Mouse (Mus musculus): ENCODE results near the gene Sh2d3c.

Sh2d3c gene

GRCm38 (mm10) chr2:32724832-32725790 is 4.3 kb downstream of the Sh2d3c start:
- DNase-seq (ENCODE audit: extremely low read depth, low read depth) = no peak

- peak; percentile 96 for DNase-seq (ENCODE audit: extremely low read depth, low read depth)
These were observed 6.6 kb downstream of the Sh2d3c start for GRCm38 (mm10) chr2:32727435-32727834.

- no peak for DNase-seq (ENCODE audit: extremely low read depth, low read depth)
These were observed 7.6 kb downstream of the Sh2d3c start for GRCm38 (mm10) chr2:32728463-32728862.

GRCm38 (mm10) chr2:32729547-32729946 is 8.7 kb downstream of the Sh2d3c start:
- no peak for DNase-seq (ENCODE audit: extremely low read depth, low read depth)

DNA sequence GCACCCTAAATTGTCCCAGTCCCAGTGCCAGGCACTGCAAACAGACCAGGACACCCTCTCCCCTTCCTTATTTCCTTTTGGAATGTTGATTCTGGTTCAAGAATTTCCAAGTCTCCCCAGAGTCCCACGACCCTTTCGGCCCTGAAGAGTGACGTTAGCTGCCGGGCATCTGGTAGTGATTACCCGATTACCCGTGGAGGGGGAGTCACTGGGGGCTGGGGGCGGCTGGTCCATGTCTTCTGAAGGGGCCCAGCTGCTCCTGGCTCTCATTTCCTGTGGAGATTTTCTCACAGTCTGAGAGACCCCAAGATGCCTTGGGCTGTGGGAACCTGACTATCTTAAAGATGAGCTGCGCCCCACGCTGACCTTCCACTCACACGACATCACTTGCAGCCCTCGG is 10.0 kb downstream of the Sh2d3c start:
- DNase-seq (ENCODE audit: extremely low read depth, low read depth) = no peak

GRCm38 (mm10) chr2:32731911-32732310 is 11.1 kb downstream of the Sh2d3c start:
- no peak for DNase-seq (ENCODE audit: extremely low read depth, low read depth)

DNA sequence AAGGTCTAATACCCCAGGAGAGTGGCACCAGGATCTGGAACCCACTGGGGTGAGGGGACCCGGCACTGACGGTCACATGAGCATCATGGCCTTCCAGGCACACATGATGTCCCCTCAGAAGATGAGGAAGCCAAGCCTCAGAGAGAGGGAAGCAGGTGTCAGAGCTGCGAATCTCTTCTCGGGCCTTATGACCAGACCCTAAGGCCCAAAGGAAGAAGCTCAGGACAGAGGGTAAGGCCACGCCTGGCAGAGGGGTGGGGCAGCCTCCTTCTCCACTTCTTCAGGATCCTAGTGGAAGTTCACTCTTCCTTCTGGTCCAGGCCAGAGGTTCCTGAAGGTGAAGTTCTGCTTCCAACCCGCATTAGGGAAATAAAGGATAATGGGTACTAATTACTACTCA is 11.8 kb downstream of the Sh2d3c start:
- no peak for DNase-seq (ENCODE audit: extremely low read depth, low read depth)

DNA sequence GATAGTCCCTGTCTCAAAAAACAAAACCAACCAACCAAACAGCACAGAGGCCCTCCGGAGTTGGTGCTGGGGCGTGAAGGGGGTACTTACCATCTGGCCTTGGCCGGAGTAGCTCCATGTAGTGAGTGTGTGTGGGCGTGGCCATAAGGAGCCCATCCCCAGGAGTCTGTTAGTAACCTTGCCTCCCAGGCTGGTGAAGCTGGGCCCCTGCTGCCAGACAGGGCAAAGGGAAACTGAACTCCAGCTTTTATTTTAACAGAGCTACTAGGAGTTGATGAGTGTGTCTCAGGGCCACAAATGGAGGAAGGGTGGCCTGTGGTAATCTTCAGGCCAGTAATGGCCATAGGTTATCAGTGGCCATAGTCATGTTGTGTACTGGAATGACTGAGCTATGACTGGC is 13.6 kb downstream of the Sh2d3c start:
- DNase-seq (ENCODE audit: extremely low read depth, low read depth) = no peak

DNA sequence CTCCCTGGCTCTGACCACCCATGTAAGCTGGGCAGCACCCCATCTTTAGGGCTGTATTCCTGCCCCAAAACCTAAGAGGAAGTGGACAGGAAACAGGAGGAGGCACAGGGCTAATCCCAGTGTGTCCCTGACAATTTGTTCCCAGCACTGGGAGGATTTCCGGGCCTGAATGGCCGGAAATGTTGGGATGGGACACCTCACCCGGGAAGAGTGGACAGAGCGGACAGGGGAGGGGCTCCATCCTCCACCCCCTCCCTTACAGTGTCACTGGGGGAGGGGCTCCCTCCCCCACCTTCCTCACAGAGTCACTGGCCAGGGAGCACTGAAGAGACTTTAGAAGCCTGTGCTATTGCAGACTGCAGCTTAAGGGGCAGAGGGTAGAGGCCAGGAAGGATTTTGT is 14.1 kb downstream of the Sh2d3c start:
- no peak for DNase-seq (ENCODE audit: extremely low read depth, low read depth)

DNA sequence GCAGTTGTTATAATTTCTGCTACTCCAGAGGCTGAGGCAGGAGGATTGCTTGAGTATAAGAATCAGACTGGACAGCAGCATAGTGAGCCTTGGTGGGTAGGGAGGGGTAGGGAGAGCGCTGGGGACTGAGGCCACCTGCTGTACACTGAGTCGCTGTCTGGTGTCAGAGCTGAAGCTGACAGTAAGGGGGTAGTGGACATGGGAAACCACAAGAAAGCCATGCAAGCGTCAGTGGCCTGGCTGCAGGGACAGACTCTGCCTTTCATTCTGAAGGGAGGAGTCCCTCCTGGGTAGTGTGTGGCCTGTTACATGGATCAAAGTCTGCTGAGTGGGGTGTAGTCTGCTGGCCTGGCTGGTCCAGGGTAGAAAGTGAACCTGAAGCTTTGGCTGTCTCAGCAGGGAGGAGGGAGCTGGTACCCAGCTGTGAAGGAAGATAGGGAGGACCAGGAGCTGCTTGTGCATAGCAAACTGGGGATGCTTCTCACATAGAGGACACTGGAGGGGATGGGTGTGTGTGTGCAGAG is 15.5 kb downstream of the Sh2d3c start:
- no peak for DNase-seq (ENCODE audit: extremely low read depth, low read depth)

DNA sequence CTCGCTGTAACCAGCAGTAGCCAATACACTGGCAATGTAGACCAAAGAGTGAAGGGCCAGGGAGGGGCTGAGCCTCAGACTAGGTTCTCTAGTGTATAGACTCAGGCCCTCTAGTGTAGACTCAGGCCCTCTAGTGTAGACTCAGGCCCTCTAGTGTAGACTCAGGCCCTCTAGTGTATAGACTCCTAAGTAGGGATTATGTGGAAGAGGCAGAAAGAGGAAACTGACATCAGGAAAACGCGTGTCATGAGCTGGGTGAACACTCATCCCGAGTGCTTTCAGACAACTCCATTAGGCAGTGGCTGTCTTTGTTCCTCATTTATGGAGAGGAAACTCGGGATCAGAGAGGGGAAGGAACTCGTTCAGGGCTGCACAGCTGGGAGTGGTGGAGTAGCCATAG is 16.2 kb downstream of the Sh2d3c start:
- no peak for DNase-seq (ENCODE audit: extremely low read depth, low read depth)

- DNase-seq (ENCODE audit: extremely low read depth, low read depth) = no peak
These were observed 18.5 kb downstream of the Sh2d3c start for GRCm38 (mm10) chr2:32739311-32739710.

DNA sequence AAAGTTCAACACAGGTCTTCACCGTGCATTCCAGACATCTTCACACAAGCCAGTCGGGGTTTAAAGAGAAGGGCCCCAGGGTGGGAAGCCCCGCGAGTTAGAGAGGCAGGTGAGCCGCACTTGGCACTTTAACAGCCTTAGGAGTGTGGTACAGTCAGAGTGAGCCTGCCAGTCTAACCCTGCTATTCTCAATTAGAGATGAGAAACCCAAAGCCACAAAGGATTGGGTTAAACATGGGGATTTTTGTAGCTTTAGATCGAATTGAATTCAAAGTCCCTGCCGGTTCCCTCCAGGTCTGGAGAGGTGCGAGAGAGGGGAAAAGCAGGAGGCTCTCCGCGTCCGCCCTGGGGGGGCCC is 20.0 kb downstream of the Sh2d3c start, which contains the start of gene 6330409D20Rik:
TSS of gene 6330409D20Rik (minus strand) at position 101 of the 357 bp plus-strand sequence.
- no peak for DNase-seq (ENCODE audit: extremely low read depth, low read depth)

- no peak for DNase-seq (ENCODE audit: extremely low read depth, low read depth)
These were observed 20.7 kb downstream of the Sh2d3c start for GRCm38 (mm10) chr2:32741273-32742172.

- DNase-seq (ENCODE audit: extremely low read depth, low read depth) = no peak
These were observed 21.3 kb downstream of the Sh2d3c start for GRCm38 (mm10) chr2:32742173-32742531.

GRCm38 (mm10) chr2:32744272-32744982 is 23.6 kb downstream of the Sh2d3c start:
- DNase-seq (ENCODE audit: extremely low read depth, low read depth) = no peak

- no peak for DNase-seq (ENCODE audit: extremely low read depth, low read depth)
These were observed 28.2 kb downstream of the Sh2d3c start for GRCm38 (mm10) chr2:32749082-32749481.

- no peak for DNase-seq (ENCODE audit: extremely low read depth, low read depth)
These were observed 29.3 kb downstream of the Sh2d3c start for GRCm38 (mm10) chr2:32750199-32750598.

DNA sequence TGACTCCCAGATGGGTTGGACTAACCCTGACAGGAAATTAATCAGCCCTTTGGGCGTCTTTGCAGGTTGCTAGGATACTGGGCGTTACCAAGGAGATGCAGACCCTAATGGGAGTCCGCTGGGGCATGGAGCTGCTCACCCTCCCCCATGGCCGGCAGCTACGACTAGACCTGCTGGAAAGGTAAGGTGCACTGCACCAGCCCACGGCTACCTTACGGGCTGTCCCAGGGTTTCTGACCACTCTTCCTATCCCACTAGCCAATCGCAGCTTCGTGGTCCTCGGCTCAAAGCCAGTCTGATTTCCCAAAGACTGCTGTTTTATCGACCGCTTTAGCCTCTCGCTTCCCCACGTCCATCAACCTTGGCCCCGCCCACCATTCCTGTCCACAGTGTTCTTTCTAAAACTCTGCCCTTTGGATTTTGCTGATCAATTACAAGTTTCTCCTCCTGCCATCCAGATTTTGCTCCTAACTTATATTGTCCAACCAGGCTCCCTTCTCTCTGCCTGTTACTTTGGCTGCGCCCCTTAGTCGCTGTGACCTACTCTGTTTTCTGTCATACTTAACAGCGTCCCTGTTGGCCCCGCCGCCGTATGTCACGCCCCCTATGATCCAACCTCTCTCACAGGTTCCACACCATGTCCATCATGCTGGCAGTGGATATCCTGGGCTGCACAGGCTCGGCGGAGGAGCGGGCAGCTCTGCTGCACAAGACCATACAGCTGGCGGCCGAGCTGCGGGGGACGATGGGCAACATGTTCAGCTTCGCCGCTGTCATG is 30.2 kb downstream of the Sh2d3c start:
- DNase-seq (ENCODE audit: extremely low read depth, low read depth) = no peak

DNA sequence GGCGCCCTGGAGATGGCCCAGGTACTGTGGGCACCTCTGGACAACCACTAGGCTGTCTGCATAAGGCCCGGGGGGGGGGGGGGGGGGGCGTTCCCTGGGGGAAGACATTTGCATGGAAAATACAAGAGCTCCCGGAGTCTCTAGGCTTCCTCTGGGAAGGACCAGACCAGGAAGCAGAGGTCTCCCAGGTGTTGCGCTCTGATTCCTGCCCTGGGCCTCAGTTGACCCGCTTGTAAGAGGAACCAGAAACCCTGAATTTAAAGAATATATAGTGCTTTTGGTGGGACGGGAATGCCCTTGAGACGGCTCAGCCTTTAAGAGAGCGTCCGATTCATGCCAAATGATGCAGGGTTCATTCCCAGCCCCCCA is 30.8 kb downstream of the Sh2d3c start:
- no peak for DNase-seq (ENCODE audit: extremely low read depth, low read depth)

DNA sequence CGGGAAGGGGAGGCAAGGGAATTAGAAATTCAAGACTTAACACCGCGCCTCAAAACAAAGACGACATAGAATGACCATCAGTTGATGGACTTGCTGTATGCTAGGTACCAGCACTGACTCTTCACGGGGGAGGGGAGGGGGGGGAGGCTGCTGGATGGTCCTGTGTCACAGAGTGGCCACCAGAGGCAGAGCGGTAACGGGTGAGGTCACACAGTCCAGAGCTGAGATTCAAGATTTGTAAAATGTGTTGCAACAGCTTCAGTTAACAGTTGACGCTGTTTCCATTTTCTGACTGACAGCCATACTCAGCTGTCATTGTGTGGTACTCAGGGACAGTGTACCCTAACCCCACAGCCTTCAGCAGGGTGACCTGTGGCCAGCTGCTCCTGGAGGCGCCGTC is 31.3 kb downstream of the Sh2d3c start:
- no peak for DNase-seq (ENCODE audit: extremely low read depth, low read depth)
